Mouse (Mus musculus) 3134 (cell line): Measurements from ENCODE around the gene Csrp1.

Experiments
- DNase-seq: peaks from one replicate; pipeline ENCODE4 v3.0.0-alpha.2; 2011; ENCODE audit warnings: low spot score; ENCODE audit not compliant: insufficient read length; ENCODE audit errors: extremely low read depth

The Csrp1 gene

GRCm38 (mm10) chr1:135768400-135768799, 48.5 kb downstream of the Csrp1 start:
- DNase-seq: no peak

GRCm38 (mm10) chr1:135770237-135770636, 50.4 kb downstream of the Csrp1 start:
- peak; percentile 49 for DNase-seq

GRCm38 (mm10) chr1:135770896-135771572, 51.2 kb downstream of the Csrp1 start:
- peak; percentile 90 for DNase-seq

- peak; percentile 73 for DNase-seq
Observed at GRCm38 (mm10) chr1:135771573-135771970, 51.7 kb downstream of the Csrp1 start.

GRCm38 (mm10) chr1:135776596-135776995, 56.7 kb downstream of the Csrp1 start:
- no peak for DNase-seq

GRCm38 (mm10) chr1:135777046-135777445, 57.2 kb downstream of the Csrp1 start:
- DNase-seq: no peak

GRCm38 (mm10) chr1:135778780-135779535, 59.1 kb downstream of the Csrp1 start, which contains the start of gene Tnni1:
Gene Tnni1 (plus strand): TSS chr1:135779434.
- DNase-seq: peak; percentile 43

- DNase-seq: no peak
Observed at GRCm38 (mm10) chr1:135780649-135781048, 60.8 kb downstream of the Csrp1 start.

- DNase-seq: peak; percentile 53
Observed at GRCm38 (mm10) chr1:135781220-135781619, 61.4 kb downstream of the Csrp1 start.

GRCm38 (mm10) chr1:135782816-135783215, 63.0 kb downstream of the Csrp1 start:
- DNase-seq: no peak

- DNase-seq: no peak
Observed at GRCm38 (mm10) chr1:135787799-135788198, 67.9 kb downstream of the Csrp1 start.

- peak; percentile 47 for DNase-seq
Observed at GRCm38 (mm10) chr1:135788708-135789107, 68.8 kb downstream of the Csrp1 start.

- DNase-seq: no peak
Observed at GRCm38 (mm10) chr1:135789815-135790214, 70.0 kb downstream of the Csrp1 start.

GRCm38 (mm10) chr1:135792143-135792939, 72.5 kb downstream of the Csrp1 start:
- peak; percentile 42 for DNase-seq

GRCm38 (mm10) chr1:135793370-135794215, 73.7 kb downstream of the Csrp1 start:
- DNase-seq: no peak

- DNase-seq: no peak
Observed at GRCm38 (mm10) chr1:135794216-135795134, 74.6 kb downstream of the Csrp1 start.

GRCm38 (mm10) chr1:135798492-135798891, 78.6 kb downstream of the Csrp1 start:
- DNase-seq: no peak

- no peak for DNase-seq
Observed at GRCm38 (mm10) chr1:135799109-135799627, 79.3 kb downstream of the Csrp1 start.
